Mouse (Mus musculus): Measurements from ENCODE around the gene Gm21083.
"Not testable (repeated sequence)": the region's sequence is repeated elsewhere in the genome, so short reads cannot be mapped to it uniquely, and the experiment has no call there.

The Gm21083 gene

DNA sequence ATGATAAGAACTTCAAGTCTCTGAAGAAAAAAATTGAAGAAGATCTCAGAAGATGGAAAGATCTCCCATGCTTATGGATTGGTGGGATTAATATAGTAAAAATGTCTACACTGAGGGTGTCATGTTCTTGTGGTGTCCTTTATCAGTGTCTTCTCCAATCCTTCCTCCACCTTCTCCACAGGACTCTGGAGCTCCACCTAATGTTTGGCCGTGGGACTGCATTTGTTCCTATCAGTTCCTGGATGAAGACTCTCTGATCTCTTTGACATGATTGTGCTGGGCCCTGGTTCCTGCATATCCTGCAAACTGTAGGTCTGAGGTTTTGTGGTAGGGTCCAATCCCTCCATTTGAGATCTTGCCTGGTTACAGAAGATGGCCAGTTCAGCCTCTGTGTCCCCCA lies 51.0 kb downstream of the Gm21083 start:
- not testable (repeated sequence) for DNase-seq (ENCODE audit: low spot score in 2 of 2)

DNA sequence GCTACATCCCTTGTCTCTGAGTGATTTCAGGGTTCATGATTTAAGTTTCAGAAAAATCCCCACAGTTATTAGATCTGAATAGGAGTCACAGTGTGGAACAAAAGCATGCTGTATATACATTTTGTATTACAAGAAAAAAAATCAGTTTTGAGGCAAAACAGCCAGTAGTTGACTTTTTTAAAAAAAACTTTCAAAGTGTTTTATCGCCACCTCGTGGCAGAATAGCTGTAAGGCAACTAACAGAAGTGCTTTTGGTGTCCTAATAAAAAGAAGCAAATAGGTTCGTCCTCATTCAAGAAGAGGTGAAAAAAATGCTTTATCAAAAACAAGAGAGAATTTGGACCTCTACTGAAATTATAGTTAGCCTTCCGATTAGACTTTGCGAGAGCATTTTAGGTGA lies 52.9 kb downstream of the Gm21083 start:
- peak in 1 of 2 experiments; percentile 21 for DNase-seq (ENCODE audit: low spot score in 2 of 2)
